Mouse (Mus musculus) erythroblast, embryonic 14.5 days (primary cell): ENCODE measurements around the gene Hjurp.

Experiments used
- GATA1 ChIP-seq: IDR thresholded peaks from 2 replicates; pipeline ENCODE4 v1.6.1; 2012; ENCODE audit warnings: low read length, inconsistent platforms, mixed read lengths
- TAL1 ChIP-seq: IDR thresholded peaks from 3 replicates; pipeline ENCODE4 v1.6.1; 2012; ENCODE audit warnings: low read length, inconsistent platforms, mixed read lengths

GRCm38 (mm10) chr1:88260114-88260513, 17.3 kb downstream of the Hjurp start:
- TF ChIP-seq TAL1 (no peak), GATA1 (no peak)
